10 mouse cellular contexts compared by ENCODE assay signal in the genomic region with DNA sequence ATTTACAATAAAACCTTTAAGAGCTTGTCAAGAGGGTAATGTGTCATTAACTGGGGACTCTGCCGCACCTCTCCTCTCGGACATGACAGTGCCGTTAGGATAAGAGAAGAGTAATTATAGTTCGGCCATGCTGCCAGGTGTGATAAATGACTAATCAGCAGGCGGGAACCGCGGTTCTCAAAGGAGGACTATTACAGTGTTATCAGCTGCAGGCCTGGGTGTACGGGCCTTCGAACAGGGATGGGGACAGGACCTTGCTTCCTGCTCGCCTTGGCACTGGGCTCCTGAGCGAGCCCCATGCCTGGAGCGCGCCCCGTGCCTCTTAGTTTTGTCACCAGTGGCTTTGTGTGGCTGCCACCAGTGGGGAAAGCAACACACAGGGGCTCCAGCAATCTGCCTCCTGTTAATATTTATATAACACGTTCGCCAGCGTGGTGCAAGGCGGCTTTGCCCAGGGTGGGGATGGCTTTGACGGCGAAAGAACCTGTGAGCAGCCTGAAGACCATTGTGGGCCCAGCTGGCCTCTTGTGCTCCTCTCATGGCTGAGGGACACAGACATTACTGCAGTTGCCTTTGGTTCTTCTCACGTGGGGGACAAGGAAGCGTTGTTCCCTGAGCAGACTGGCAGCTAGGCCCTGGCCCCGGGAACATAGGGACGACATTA.
DNase-seq lines count a peak whose midpoint lies in the region; ATAC-seq lines count a peak whose summit lies in the region.
"Had no signal": no experiment of that assay in that cellular context is flagged by ENCODE, and none has a peak within 500 bp of the region (broad histone marks: within the 10 kb centered on the region; RNA-seq: fewer than 3 reads in every experiment).

No protein-coding gene starts in this region.

- WGBS in hindbrain, embryonic 10.5 days, result 71% methylated on average over 24 of the region's 24 CpGs
- WGBS in hindbrain, embryonic 16.5 days, result 48% methylated on average over 24 of the region's 24 CpGs
- 38% methylated on average over 24 of the region's 24 CpGs for WGBS in heart, embryonic 16.5 days
- 45% methylated on average over 24 of the region's 24 CpGs for WGBS in limb, embryonic 10.5 days
- WGBS in midbrain, embryonic 15.5 days, result 51% methylated on average over 24 of the region's 24 CpGs

- H3K4me2 ChIP-seq in hindbrain, embryonic 16.5 days (ENCODE audit: low read length), result no peak overlapping the region
- no peak overlapping the region for H3K4me2 ChIP-seq in heart, embryonic 16.5 days (ENCODE audit: low read depth, low read length)
- no peak overlapping the region for H3K4me2 ChIP-seq in midbrain, embryonic 15.5 days
- H3K4me2 ChIP-seq: lung, embryonic 15.5 days had no signal

- no peak overlapping the region for H3K4me3 ChIP-seq in hindbrain, embryonic 10.5 days
- no peak overlapping the region for H3K4me3 ChIP-seq in hindbrain, embryonic 16.5 days (ENCODE audit: low read length)
- no peak overlapping the region for H3K4me3 ChIP-seq in heart, embryonic 16.5 days (ENCODE audit: low read length)
- no peak overlapping the region for H3K4me3 ChIP-seq in limb, embryonic 10.5 days
- H3K4me3 ChIP-seq in midbrain, embryonic 15.5 days, result no peak overlapping the region
- H3K4me3 ChIP-seq: lung, embryonic 15.5 days had no signal

- H3K9me3 ChIP-seq in hindbrain, embryonic 10.5 days, result no peaks in the 10 kb centered on the region
- no peaks in the 10 kb centered on the region for H3K9me3 ChIP-seq in hindbrain, embryonic 16.5 days (ENCODE audit: control insufficient read depth, low read length)
- H3K9me3 ChIP-seq in heart, embryonic 16.5 days (replicated peaks; ENCODE audit: control insufficient read depth, low read length), result no peaks in the 10 kb centered on the region
- no peaks in the 10 kb centered on the region for H3K9me3 ChIP-seq in limb, embryonic 10.5 days (replicated peaks)
- H3K9me3 ChIP-seq in midbrain, embryonic 15.5 days, result no peaks in the 10 kb centered on the region
- H3K9me3 ChIP-seq: lung, embryonic 15.5 days had no signal

- peaks cover 39% of the 10 kb centered on the region for H3K4me1 ChIP-seq in hindbrain, embryonic 10.5 days (replicated peaks)
- H3K4me1 ChIP-seq in hindbrain, embryonic 16.5 days (ENCODE audit: control insufficient read depth, insufficient read depth, low read depth, low read length), result peaks cover 18% of the 10 kb centered on the region
- peaks cover 28% of the 10 kb centered on the region for H3K4me1 ChIP-seq in heart, embryonic 16.5 days (ENCODE audit: control insufficient read depth, insufficient read depth, low read length)
- H3K4me1 ChIP-seq in limb, embryonic 10.5 days, result peaks cover 29% of the 10 kb centered on the region
- H3K4me1 ChIP-seq in midbrain, embryonic 15.5 days, result peaks cover 25% of the 10 kb centered on the region

- peaks cover 63% of the 10 kb centered on the region for H3K27me3 ChIP-seq in hindbrain, embryonic 10.5 days (ENCODE audit: insufficient read depth, poor library complexity, severe bottlenecking)
- 0 out of 2 replicates have a peak, but pooled peaks cover 2% of the 10 kb centered on the region for H3K27me3 ChIP-seq in hindbrain, embryonic 16.5 days (replicated peaks; ENCODE audit: control insufficient read depth, insufficient read depth, low read length)
- no peaks in the 10 kb centered on the region for H3K27me3 ChIP-seq in heart, embryonic 16.5 days (ENCODE audit: control insufficient read depth, insufficient read depth, low read length)
- peaks cover 62% of the 10 kb centered on the region for H3K27me3 ChIP-seq in limb, embryonic 10.5 days (ENCODE audit: low read depth, poor library complexity, severe bottlenecking)
- H3K27me3 ChIP-seq in midbrain, embryonic 15.5 days (replicated peaks), result 0 out of 2 replicates have a peak, but pooled peaks cover 9% of the 10 kb centered on the region
- H3K27me3 ChIP-seq: lung, embryonic 15.5 days had no signal

- no peak for DNase-seq in hindbrain, embryonic 10.5 days (ENCODE audit: low spot score)
- no peak for DNase-seq in limb, embryonic 10.5 days (ENCODE audit: low spot score)
- DNase-seq in Muller cell, postnatal 12 days (ENCODE audit: inconsistent ontology term), result no peak
- DNase-seq in kidney, adult 18-20 months, result no peak
- DNase-seq: kidney, postnatal 10 days; right cerebral cortex, adult 18-20 months had no signal

- H3K36me3 ChIP-seq in hindbrain, embryonic 10.5 days, result no peaks in the 10 kb centered on the region
- H3K36me3 ChIP-seq in hindbrain, embryonic 16.5 days (ENCODE audit: control insufficient read depth, insufficient read depth, low read length), result no peaks in the 10 kb centered on the region
- H3K36me3 ChIP-seq in heart, embryonic 16.5 days (ENCODE audit: control insufficient read depth, insufficient read depth), result no peaks in the 10 kb centered on the region
- no peaks in the 10 kb centered on the region for H3K36me3 ChIP-seq in limb, embryonic 10.5 days
- H3K36me3 ChIP-seq in midbrain, embryonic 15.5 days (replicated peaks), result no peaks in the 10 kb centered on the region
- H3K36me3 ChIP-seq: lung, embryonic 15.5 days had no signal

- ATAC-seq in hindbrain, embryonic 16.5 days, result no peak
- peak; percentile 67 for ATAC-seq in heart, embryonic 16.5 days (replicated peaks; ENCODE audit: extremely low read depth, insufficient read depth, low FRiP score)
- ATAC-seq in midbrain, embryonic 15.5 days (replicated peaks), result no peak

- H3K9ac ChIP-seq in hindbrain, embryonic 16.5 days (ENCODE audit: low read depth, low read length), result no peak overlapping the region
- no peak overlapping the region for H3K9ac ChIP-seq in heart, embryonic 16.5 days (ENCODE audit: low read length)
- H3K9ac ChIP-seq in midbrain, embryonic 15.5 days, result no peak overlapping the region
- H3K9ac ChIP-seq: lung, embryonic 15.5 days had no signal

- peak overlapping the region; percentile 79 for H3K27ac ChIP-seq in hindbrain, embryonic 10.5 days
- H3K27ac ChIP-seq in hindbrain, embryonic 16.5 days (ENCODE audit: low read depth, low read length), result no peak overlapping the region
- peak overlapping the region; percentile 14; the same call in 1 of the 2 replicates for H3K27ac ChIP-seq in heart, embryonic 16.5 days (ENCODE audit: low read length)
- H3K27ac ChIP-seq in limb, embryonic 10.5 days, result peak overlapping the region; percentile 66
- 0 out of 2 replicates have a peak overlapping the region, but pooled peaks have one; percentile 6 for H3K27ac ChIP-seq in midbrain, embryonic 15.5 days
- H3K27ac ChIP-seq: lung, embryonic 15.5 days had no signal
